Mouse (Mus musculus): ENCODE measurements around the gene Pdgfc.

Gene Pdgfc

GRCm38 (mm10) chr3:81150228-81150627 lies 114.0 kb downstream of the Pdgfc start:
- DNase-seq (ENCODE audit: low spot score in 2 of 2), result no peak

- no peak for DNase-seq (ENCODE audit: low spot score in 2 of 2)
Measured at GRCm38 (mm10) chr3:81154420-81154819, 118.2 kb downstream of the Pdgfc start.

- no peak for DNase-seq (ENCODE audit: low spot score in 2 of 2)
Measured at GRCm38 (mm10) chr3:81160457-81161165, 124.4 kb downstream of the Pdgfc start.

- DNase-seq (ENCODE audit: low spot score in 2 of 2), result no peak
Measured at GRCm38 (mm10) chr3:81162129-81162528, 125.9 kb downstream of the Pdgfc start.

- DNase-seq (ENCODE audit: low spot score in 2 of 2), result no peak
Measured at GRCm38 (mm10) chr3:81164091-81164490, 127.9 kb downstream of the Pdgfc start.

- no peak for DNase-seq (ENCODE audit: low spot score in 2 of 2)
Measured at GRCm38 (mm10) chr3:81170073-81170809, 134.0 kb downstream of the Pdgfc start.

GRCm38 (mm10) chr3:81174832-81175231 lies 138.6 kb downstream of the Pdgfc start:
- no peak for DNase-seq (ENCODE audit: low spot score in 2 of 2)

- no peak for DNase-seq (ENCODE audit: low spot score in 2 of 2)
Measured at GRCm38 (mm10) chr3:81181319-81182013, 145.2 kb downstream of the Pdgfc start.

GRCm38 (mm10) chr3:81196937-81197336 lies 160.7 kb downstream of the Pdgfc start:
- no peak for DNase-seq (ENCODE audit: low spot score in 2 of 2)

- no peak for DNase-seq (ENCODE audit: low spot score in 2 of 2)
Measured at GRCm38 (mm10) chr3:81197644-81198043, 161.4 kb downstream of the Pdgfc start.

- no peak for DNase-seq (ENCODE audit: low spot score in 2 of 2)
Measured at GRCm38 (mm10) chr3:81200647-81201046, 164.4 kb downstream of the Pdgfc start.

- no peak for DNase-seq (ENCODE audit: low spot score in 2 of 2)
Measured at GRCm38 (mm10) chr3:81205201-81205600, 169.0 kb downstream of the Pdgfc start.

- DNase-seq (ENCODE audit: low spot score in 2 of 2), result no peak
Measured at GRCm38 (mm10) chr3:81208246-81208645, 172.0 kb downstream of the Pdgfc start.

GRCm38 (mm10) chr3:81211147-81211546 lies 174.9 kb downstream of the Pdgfc start:
- no peak for DNase-seq (ENCODE audit: low spot score in 2 of 2)

GRCm38 (mm10) chr3:81211666-81212065 lies 175.4 kb downstream of the Pdgfc start:
- no peak for DNase-seq (ENCODE audit: low spot score in 2 of 2)

- no peak for DNase-seq (ENCODE audit: low spot score in 2 of 2)
Measured at GRCm38 (mm10) chr3:81215547-81216118, 179.4 kb downstream of the Pdgfc start.

GRCm38 (mm10) chr3:81221682-81222081 lies 185.5 kb downstream of the Pdgfc start:
- no peak for DNase-seq (ENCODE audit: low spot score in 2 of 2)

- DNase-seq (ENCODE audit: low spot score in 2 of 2), result no peak
Measured at GRCm38 (mm10) chr3:81228344-81228743, 192.1 kb downstream of the Pdgfc start.

- DNase-seq (ENCODE audit: low spot score in 2 of 2), result no peak
Measured at GRCm38 (mm10) chr3:81242697-81243590, 206.7 kb downstream of the Pdgfc start.

- no peak for DNase-seq (ENCODE audit: low spot score in 2 of 2)
Measured at GRCm38 (mm10) chr3:81243591-81243990, 207.4 kb downstream of the Pdgfc start.

GRCm38 (mm10) chr3:81262801-81263200 lies 226.6 kb downstream of the Pdgfc start:
- DNase-seq (ENCODE audit: low spot score in 2 of 2), result no peak

All from thymus, postnatal 10 days (tissue).